Mouse (Mus musculus) midbrain, embryonic 11.5 days (tissue): Measurements from ENCODE around the gene Gm49403. TPM values are rescaled to one million over a fixed set of nuclear protein-coding genes. Genes with fewer than 3 reads are reported as not detected.

ENCODE experiments used
- ATAC-seq: fragments of 200-750 bp; cut with Nextera tagmentation; 2 replicates; pipeline ENCODE4 v1.8.0; 2017; ENCODE audit warnings: moderate TSS enrichment, moderate library complexity; ENCODE audit not compliant: low FRiP score
- DNase-seq: peaks from one replicate; pipeline ENCODE4 v3.0.0; 2015; ENCODE audit warnings: low spot score; ENCODE audit errors: missing footprints
- H3K27ac ChIP-seq: fragments of 300-500 bp; sonication (generic); 2 replicates; pipeline ENCODE4 v1.5.1; 2014; ENCODE audit warnings: low read depth, low read length
- H3K27me3 ChIP-seq: fragments of 300-500 bp; sonication (generic); 2 replicates; pipeline ENCODE4 v1.6.1; 2014; ENCODE audit warnings: mild to moderate bottlenecking, low read length, moderate library complexity, mixed read lengths; ENCODE audit not compliant: control insufficient read depth, insufficient read depth
- H3K36me3 ChIP-seq: fragments of 300-500 bp; sonication (generic); 2 replicates; pipeline ENCODE4 v1.6.1; 2014; ENCODE audit warnings: mild to moderate bottlenecking, low read length, moderate library complexity, mixed read lengths; ENCODE audit not compliant: control insufficient read depth, insufficient read depth
- H3K4me1 ChIP-seq: fragments of 300-500 bp; sonication (generic); 2 replicates; pipeline ENCODE4 v1.6.1; 2014; ENCODE audit warnings: low read length; ENCODE audit not compliant: control insufficient read depth, insufficient read depth
- H3K4me2 ChIP-seq: fragments of 300-500 bp; sonication (generic); 2 replicates; pipeline ENCODE4 v1.6.1; 2014; ENCODE audit warnings: mild to moderate bottlenecking, moderate library complexity
- H3K4me3 ChIP-seq: fragments of 300-500 bp; sonication (generic); 2 replicates; pipeline ENCODE4 v1.5.1; 2014; ENCODE audit warnings: low read depth, low read length
- H3K9ac ChIP-seq: fragments of 300-500 bp; sonication (generic); 2 replicates; pipeline ENCODE4 v1.6.1; 2014; ENCODE audit warnings: low read length
- H3K9me3 ChIP-seq: fragments of 300-500 bp; sonication (generic); 2 replicates; pipeline ENCODE4 v1.6.1; 2016; ENCODE audit warnings: low read length; ENCODE audit not compliant: control insufficient read depth
- WGBS: fragments of 180-500 bp; shearing (Covaris S2); extraction: QIAGEN DNeasy Blood & Tissue Kit; methylation state at CpG from one replicate; pipeline ENCODE4 v1.1.7; 2014; 5-methylcytosine and 5-hydroxymethylcytosine counted together
- microRNA-seq: library from miRNA; unstranded; fragments of <30 nt; microRNA quantifications from one replicate; pipeline ENCODE4, GENCODE M21; 2017
- polyA plus RNA-seq: library from polyadenylated mRNA; unstranded; fragments of >200 nt; fragmentation: Nextera tagmentation; extraction: Ambion mirVana; gene quantifications from 2 replicates; pipeline ENCODE4 v1.2.1, GENCODE M21; 2014

Gene Gm49403
- polyA plus RNA-seq, 1 experiment from 2014 or later: not detected

GRCm38 (mm10) chr19:8936736-8937135 lies 53.0 kb downstream of the Gm49403 start:
- WGBS: 69% methylated on average over 2 of the region's 2 CpGs
- no peaks in the 10 kb centered on the region for H3K27me3 ChIP-seq
- no peak overlapping the region for H3K4me3 ChIP-seq
- no peaks in the 10 kb centered on the region for H3K9me3 ChIP-seq
- H3K9ac ChIP-seq: no peak overlapping the region
- no peak overlapping the region for H3K27ac ChIP-seq
- no peak for ATAC-seq
- no peaks in the 10 kb centered on the region for H3K36me3 ChIP-seq
- no peak overlapping the region for H3K4me2 ChIP-seq
- DNase-seq: peak; percentile 61
- peaks cover 5% of the 10 kb centered on the region for H3K4me1 ChIP-seq

Small RNAs within 50 kb of the gene (microRNA-seq; reads per million reads assigned to microRNA genes)
- gene Mir5136: not detected

Other genes starting within 250 kb of the Gm49403 start
- 0.04 TPM in 2 replicates for gene Chrm1, start 220.1 kb upstream of the Gm49403 start, polyA plus RNA-seq
- gene Slc3a2, start 160.6 kb upstream of the Gm49403 start, polyA plus RNA-seq: 139 and 142 TPM in 2 replicates
- gene Wdr74, start 148.1 kb upstream of the Gm49403 start, polyA plus RNA-seq: 74.2 and 83.7 TPM in 2 replicates
- gene 1700092M07Rik, start 143.2 kb upstream of the Gm49403 start, polyA plus RNA-seq: 1.5 and 2.7 TPM in 2 replicates
- gene Stx5a, start 142.5 kb upstream of the Gm49403 start, polyA plus RNA-seq: 85.6 and 94.7 TPM in 2 replicates
- 209 and 235 TPM in 2 replicates for gene Nxf1, start 126.9 kb upstream of the Gm49403 start, polyA plus RNA-seq
- gene Tmem223, start 112.9 kb upstream of the Gm49403 start, polyA plus RNA-seq: 190 and 197 TPM in 2 replicates
- 40.8 and 45.7 TPM in 2 replicates for gene Tmem179b, start 109.5 kb upstream of the Gm49403 start, polyA plus RNA-seq
- 15.4 and 19.6 TPM in 2 replicates for gene Taf6l, start 97.5 kb upstream of the Gm49403 start, polyA plus RNA-seq
- gene Polr2g, start 85.4 kb upstream of the Gm49403 start, polyA plus RNA-seq: 169 and 177 TPM in 2 replicates
- gene Zbtb3, start 81.4 kb upstream of the Gm49403 start, polyA plus RNA-seq: 6.1 and 6.5 TPM in 2 replicates
- 51.7 and 59.7 TPM in 2 replicates for gene Ttc9c, start 64.6 kb upstream of the Gm49403 start, polyA plus RNA-seq
- gene Hnrnpul2, start 63.9 kb upstream of the Gm49403 start, polyA plus RNA-seq: 6.1 and 6.2 TPM in 2 replicates
- not detected in 2 replicates for gene AC129217.1, start 54.2 kb upstream of the Gm49403 start, polyA plus RNA-seq
- gene Bscl2, start 46.5 kb upstream of the Gm49403 start, polyA plus RNA-seq: 50.6 and 52.7 TPM in 2 replicates
- 128 and 133 TPM in 2 replicates for gene Gng3, start 44.7 kb upstream of the Gm49403 start, polyA plus RNA-seq
- gene Lrrn4cl, start 33.2 kb upstream of the Gm49403 start, polyA plus RNA-seq: 0.18 and 0.30 TPM in 2 replicates
- gene Ubxn1, start 12.4 kb upstream of the Gm49403 start, polyA plus RNA-seq: 169 and 183 TPM in 2 replicates
- 54.6 and 59.1 TPM in 2 replicates for gene Uqcc3, start 3.0 kb upstream of the Gm49403 start, polyA plus RNA-seq
- gene Lbhd1, start 198 bp upstream of the Gm49403 start, polyA plus RNA-seq: 109 and 123 TPM in 2 replicates
- 115 and 116 TPM in 2 replicates for gene 1810009A15Rik, start 4.9 kb downstream of the Gm49403 start, polyA plus RNA-seq
- not detected in 2 replicates for gene Gm49416, start 5.0 kb downstream of the Gm49403 start, polyA plus RNA-seq
- 29.7 and 33.3 TPM in 2 replicates for gene Ints5, start 9.1 kb downstream of the Gm49403 start, polyA plus RNA-seq
- gene Ganab, start 14.1 kb downstream of the Gm49403 start, polyA plus RNA-seq: 101 and 109 TPM in 2 replicates
- gene B3gat3, start 36.4 kb downstream of the Gm49403 start, polyA plus RNA-seq: 42.1 and 46.0 TPM in 2 replicates
- 1.4 and 2.3 TPM in 2 replicates for gene Rom1, start 45.4 kb downstream of the Gm49403 start, polyA plus RNA-seq
- gene Eml3, start 45.6 kb downstream of the Gm49403 start, polyA plus RNA-seq: 5.8 and 8.2 TPM in 2 replicates
- gene Mta2, start 57.9 kb downstream of the Gm49403 start, polyA plus RNA-seq: 50.9 and 56.0 TPM in 2 replicates
- 23.5 and 28.4 TPM in 2 replicates for gene Tut1, start 69.9 kb downstream of the Gm49403 start, polyA plus RNA-seq
- 435 and 439 TPM in 2 replicates for gene Eef1g, start 83.1 kb downstream of the Gm49403 start, polyA plus RNA-seq
- 5.0 and 6.3 TPM in 2 replicates for gene Ahnak, start 105.4 kb downstream of the Gm49403 start, polyA plus RNA-seq
- gene Scgb1a1, start 204.0 kb downstream of the Gm49403 start, polyA plus RNA-seq: not detected in 2 replicates